Mouse (Mus musculus) forebrain, postnatal 0 days (tissue): ENCODE results near the gene Atp10b. TPM values are rescaled to one million over a fixed set of nuclear protein-coding genes. Genes with fewer than 3 reads are reported as not detected.
A peak's percentile ranks its signal among the peaks of the same experiment; 100 is the strongest.

Experiments used
- ATAC-seq: fragments of 200-750 bp; cut with Nextera tagmentation; 2 replicates; pipeline ENCODE4 v1.8.0; 2017; ENCODE audit warnings: mild to moderate bottlenecking, moderate library complexity
- DNase-seq: peaks from one replicate; pipeline ENCODE4 v3.0.0-alpha.2; 2015
- H3K27ac ChIP-seq: fragments of 300-500 bp; sonication (generic); 2 replicates; pipeline ENCODE4 v1.5.1; 2014; ENCODE audit warnings: low read depth, mild to moderate bottlenecking, antibody characterized with exemption, low read length, moderate library complexity, mixed read lengths
- H3K27me3 ChIP-seq: fragments of 300-500 bp; sonication (generic); 2 replicates; pipeline ENCODE4 v1.6.1; 2014; ENCODE audit warnings: mild to moderate bottlenecking, low read length, mixed read lengths; ENCODE audit not compliant: insufficient read depth
- H3K36me3 ChIP-seq: fragments of 300-500 bp; sonication (generic); 2 replicates; pipeline ENCODE4 v1.6.1; 2014; ENCODE audit warnings: mild to moderate bottlenecking, moderate library complexity; ENCODE audit not compliant: insufficient read depth
- H3K4me1 ChIP-seq: fragments of 300-500 bp; sonication (generic); 2 replicates; pipeline ENCODE4 v1.6.1; 2014; ENCODE audit warnings: antibody characterized with exemption; ENCODE audit not compliant: insufficient read depth
- H3K4me2 ChIP-seq: fragments of 300-500 bp; sonication (generic); 2 replicates; pipeline ENCODE4 v1.6.1; 2014; ENCODE audit warnings: low read depth, mild to moderate bottlenecking, moderate library complexity
- H3K4me3 ChIP-seq: fragments of 300-500 bp; sonication (generic); 2 replicates; pipeline ENCODE4 v1.5.1; 2014; ENCODE audit warnings: low read depth, low read length, mixed read lengths
- H3K9ac ChIP-seq: fragments of 300-500 bp; sonication (generic); 2 replicates; pipeline ENCODE4 v1.6.1; 2014; ENCODE audit warnings: mild to moderate bottlenecking
- H3K9me3 ChIP-seq: fragments of 300-500 bp; sonication (generic); 2 replicates; pipeline ENCODE4 v1.6.1; 2016; ENCODE audit warnings: low read length
- CTCF ChIP-seq: sonication (generic); IDR thresholded peaks from 2 replicates; pipeline ENCODE4 v1.5.1; 2016; ENCODE audit warnings: antibody characterized with exemption, control low read depth, low read depth
- WGBS: fragments of 180-500 bp; shearing (Covaris S2); extraction: QIAGEN DNeasy Blood & Tissue Kit; methylation state at CpG from one replicate; pipeline ENCODE4 v1.1.7; 2014; 5-methylcytosine and 5-hydroxymethylcytosine counted together
- polyA plus RNA-seq: library from polyadenylated mRNA; unstranded; fragments of >200 nt; fragmentation: Nextera tagmentation; extraction: Ambion mirVana; gene quantifications from 2 replicates; pipeline ENCODE4 v1.2.1, GENCODE M21; 2015
- total RNA-seq: library from RNA; depleted of rRNA; stranded (reverse); fragments of >200 nt; gene quantifications from 2 replicates; pipeline ENCODE4 v1.2.3, GENCODE M21; 2014; rRNA removed

Gene Atp10b
- total and polyA plus RNA-seq, 2 experiments from 2014 or later, result 0.21 to 1.1 TPM

- Histone ChIP-seq H3K27ac (no peak overlapping the region), H3K27me3 (no peaks in the 10 kb centered on the region), H3K4me2 (no peak overlapping the region), H3K9me3 (no peaks in the 10 kb centered on the region), H3K9ac (no peak overlapping the region), H3K36me3 (no peaks in the 10 kb centered on the region), H3K4me1 (no peaks in the 10 kb centered on the region; the same call in none of the 2 replicates), H3K4me3 (no peak overlapping the region)
- TF ChIP-seq CTCF, result no peak
- no peak for DNase-seq
- whole genome bisulfite sequencing, result 87% methylated on average over 3 of the region's 3 CpGs
- no peak for ATAC-seq
Measured at GRCm38 (mm10) chr11:43267505-43267904, 117.8 kb downstream of the Atp10b start.

GRCm38 (mm10) chr11:43269503-43270255 lies 120.0 kb downstream of the Atp10b start:
- H3K4me3 ChIP-seq, result no peak overlapping the region
- ATAC-seq, result 0 out of 2 replicates have a peak, but pooled peaks have one; percentile 47
- H3K9ac ChIP-seq, result no peak overlapping the region
- no peaks in the 10 kb centered on the region; the same call in none of the 2 replicates for H3K4me1 ChIP-seq
- H3K4me2 ChIP-seq, result peak overlapping the region; percentile 26; the same call in 1 of the 2 replicates
- H3K27ac ChIP-seq, result no peak overlapping the region
- WGBS, result 22% methylated on average over 6 of the region's 6 CpGs
- no peaks in the 10 kb centered on the region for H3K27me3 ChIP-seq
- H3K9me3 ChIP-seq, result no peaks in the 10 kb centered on the region
- no peaks in the 10 kb centered on the region for H3K36me3 ChIP-seq
- TF ChIP-seq CTCF, result no peak
- DNase-seq, result no peak

- Histone ChIP-seq H3K27ac (0 out of 2 replicates have a peak overlapping the region, but pooled peaks have one; percentile 40), H3K4me1 (no peaks in the 10 kb centered on the region; the same call in none of the 2 replicates), H3K4me2 (peak overlapping the region; percentile 26), H3K27me3 (no peaks in the 10 kb centered on the region), H3K4me3 (0 out of 2 replicates have a peak overlapping the region, but pooled peaks have one; percentile 9), H3K9ac (0 out of 2 replicates have a peak overlapping the region, but pooled peaks have one; percentile 26), H3K9me3 (no peaks in the 10 kb centered on the region), H3K36me3 (no peaks in the 10 kb centered on the region)
- WGBS, result 7% methylated on average over 10 of the region's 10 CpGs
- TF ChIP-seq CTCF, result no peak
- DNase-seq (peak; percentile 50), ATAC-seq (peak; percentile 88)
Measured at GRCm38 (mm10) chr11:43270256-43270806, 120.7 kb downstream of the Atp10b start.

DNA sequence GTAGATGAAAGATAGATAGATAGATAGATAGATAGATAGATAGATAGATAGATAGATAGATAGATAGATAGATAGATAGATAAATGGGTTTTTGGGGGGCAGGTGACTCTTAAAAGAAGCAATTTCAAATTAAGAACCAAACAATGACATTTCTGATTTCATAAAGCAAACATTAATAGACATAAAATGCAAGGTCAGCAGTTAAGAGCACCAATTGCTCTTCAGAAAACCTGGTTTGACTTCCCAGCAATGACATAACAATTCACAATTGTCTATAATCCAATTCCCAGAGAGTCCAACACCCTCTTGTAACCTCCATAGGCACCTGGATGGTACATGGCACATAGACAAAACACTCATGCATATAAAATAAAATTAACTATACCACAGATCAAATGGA lies 124.2 kb downstream of the Atp10b start:
- no peak for TF ChIP-seq CTCF
- H3K27me3 ChIP-seq, result no peaks in the 10 kb centered on the region
- no peaks in the 10 kb centered on the region; the same call in none of the 2 replicates for H3K4me1 ChIP-seq
- H3K36me3 ChIP-seq, result no peaks in the 10 kb centered on the region
- no peak overlapping the region for H3K9ac ChIP-seq
- no peak for ATAC-seq
- H3K4me2 ChIP-seq, result no peak overlapping the region
- H3K9me3 ChIP-seq, result no peaks in the 10 kb centered on the region
- no peak overlapping the region for H3K27ac ChIP-seq
- DNase-seq, result no peak
- H3K4me3 ChIP-seq, result no peak overlapping the region

GRCm38 (mm10) chr11:43297584-43297983 lies 147.9 kb downstream of the Atp10b start:
- WGBS, result 81% methylated on average over 6 of the region's 6 CpGs

GRCm38 (mm10) chr11:43311000-43311399 lies 161.3 kb downstream of the Atp10b start:
- DNase-seq, result no peak
- Histone ChIP-seq H3K4me1 (no peaks in the 10 kb centered on the region), H3K27me3 (no peaks in the 10 kb centered on the region), H3K4me2 (no peak overlapping the region), H3K27ac (no peak overlapping the region), H3K4me3 (no peak overlapping the region), H3K9ac (no peak overlapping the region), H3K9me3 (no peaks in the 10 kb centered on the region), H3K36me3 (no peaks in the 10 kb centered on the region)
- TF ChIP-seq CTCF, result no peak
- WGBS, result 17% methylated on average over 1 of the region's 1 CpGs
- ATAC-seq, result no peak

More at GRCm38 (mm10) chr11:43297584-43297983, 147.9 kb downstream of the Atp10b start:
- Histone ChIP-seq H3K4me3 (no peak overlapping the region), H3K27ac (no peak overlapping the region), H3K27me3 (no peaks in the 10 kb centered on the region), H3K9ac (no peak overlapping the region), H3K4me2 (no peak overlapping the region), H3K9me3 (no peaks in the 10 kb centered on the region), H3K36me3 (no peaks in the 10 kb centered on the region), H3K4me1 (no peaks in the 10 kb centered on the region)
- ATAC-seq, result no peak
- DNase-seq, result peak; percentile 6
- no peak for TF ChIP-seq CTCF

Other genes starting within 250 kb of the Atp10b start
- not detected in 2 replicates for gene Gm9972, start 114.1 kb upstream of the Atp10b start, total RNA-seq
- gene Gm9972, start 114.1 kb upstream of the Atp10b start, polyA plus RNA-seq, result not detected in 2 replicates